Mouse (Mus musculus) kidney, embryonic 14.5 days (tissue): ENCODE measurements at regions not wholly inside any gene's neighbourhood (a gene's known extent, or its start where the extent isn't known, plus 50 kb on each side); places are given as distances from the start of the nearest gene placed in this dataset.

Experiments used
- ATAC-seq: fragments of 200-750 bp; cut with Nextera tagmentation; 2 replicates; pipeline ENCODE4 v1.8.0; 2017; ENCODE audit warnings: moderate number of reproducible peaks, mild to moderate bottlenecking, moderate TSS enrichment, moderate library complexity; ENCODE audit not compliant: low FRiP score, low TSS enrichment
- H3K27ac ChIP-seq: fragments of 300-500 bp; sonication (generic); 2 replicates; pipeline ENCODE4 v1.5.1; 2014; ENCODE audit warnings: low read depth, mild to moderate bottlenecking, low read length, moderate library complexity, mixed read lengths
- H3K27me3 ChIP-seq: fragments of 300-500 bp; sonication (generic); 2 replicates; pipeline ENCODE4 v1.6.1; 2014; ENCODE audit warnings: mild to moderate bottlenecking, low read length; ENCODE audit not compliant: control insufficient read depth, insufficient read depth
- H3K36me3 ChIP-seq: fragments of 300-500 bp; sonication (generic); 2 replicates; pipeline ENCODE4 v1.6.1; 2014; ENCODE audit warnings: low read length, mixed read lengths; ENCODE audit not compliant: control insufficient read depth, insufficient read depth
- H3K4me1 ChIP-seq: fragments of 300-500 bp; sonication (generic); 2 replicates; pipeline ENCODE4 v1.6.1; 2014; ENCODE audit warnings: low read length, mixed read lengths; ENCODE audit not compliant: control insufficient read depth, insufficient read depth
- H3K4me2 ChIP-seq: fragments of 300-500 bp; sonication (generic); replicated peaks from 2 replicates; pipeline ENCODE4 v1.6.1; 2014; ENCODE audit warnings: low read depth, mild to moderate bottlenecking, low read length
- H3K4me3 ChIP-seq: fragments of 300-500 bp; sonication (generic); 2 replicates; pipeline ENCODE4 v1.5.1; 2014; ENCODE audit warnings: mild to moderate bottlenecking, low read length
- H3K9ac ChIP-seq: fragments of 300-500 bp; sonication (generic); 2 replicates; pipeline ENCODE4 v1.6.1; 2014; ENCODE audit warnings: low read depth, mild to moderate bottlenecking, low read length, moderate library complexity
- H3K9me3 ChIP-seq: fragments of 300-500 bp; sonication (generic); 2 replicates; pipeline ENCODE4 v1.6.1; 2016; ENCODE audit warnings: low read length; ENCODE audit not compliant: control insufficient read depth
- WGBS: fragments of 180-500 bp; shearing (Covaris S2); extraction: QIAGEN DNeasy Blood & Tissue Kit; methylation state at CpG from one replicate; pipeline ENCODE4 v1.1.7; 2014; 5-methylcytosine and 5-hydroxymethylcytosine counted together

- Histone ChIP-seq H3K4me1 (no peaks in the 10 kb centered on the region), H3K4me2 (no peak overlapping the region), H3K27ac (no peak overlapping the region), H3K9ac (no peak overlapping the region), H3K27me3 (no peaks in the 10 kb centered on the region), H3K4me3 (no peak overlapping the region), H3K9me3 (no peaks in the 10 kb centered on the region), H3K36me3 (no peaks in the 10 kb centered on the region)
- WGBS: 56% methylated on average over 3 of the region's 3 CpGs
- peak; percentile 82 for ATAC-seq
Observed at GRCm38 (mm10) chr11:66605998-66606397, 80.2 kb upstream of the Shisa6 start.

GRCm38 (mm10) chr11:66606646-66607045 is 80.9 kb upstream of the Shisa6 start:
- H3K27ac ChIP-seq: no peak overlapping the region
- H3K9me3 ChIP-seq: no peaks in the 10 kb centered on the region
- H3K27me3 ChIP-seq: no peaks in the 10 kb centered on the region
- WGBS: 19% methylated on average over 9 of the region's 9 CpGs
- H3K4me1 ChIP-seq: no peaks in the 10 kb centered on the region
- no peaks in the 10 kb centered on the region for H3K36me3 ChIP-seq
- no peak overlapping the region for H3K4me2 ChIP-seq
- H3K4me3 ChIP-seq: no peak overlapping the region
- ATAC-seq: peak; percentile 80
- H3K9ac ChIP-seq: no peak overlapping the region

DNA sequence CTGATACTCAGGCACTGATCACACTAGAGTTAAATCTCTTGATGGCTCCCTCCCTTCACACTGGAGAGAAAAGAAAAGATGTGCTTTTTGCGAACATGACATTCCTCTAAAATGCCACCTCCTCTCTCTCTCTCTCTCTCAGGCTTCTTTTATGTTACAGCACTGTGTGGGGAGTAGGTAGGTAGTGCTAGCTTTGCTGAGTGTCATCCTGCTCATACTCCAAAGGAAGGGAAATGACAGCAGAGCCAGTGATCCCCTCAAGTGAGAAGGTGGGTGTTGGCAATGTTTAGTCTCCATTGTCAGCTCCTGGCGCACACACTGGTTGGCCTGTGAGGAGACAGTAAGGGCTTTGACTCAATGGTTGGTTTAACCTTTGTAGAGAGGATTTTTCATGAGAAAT is 84.0 kb upstream of the Shisa6 start:
- H3K4me1 ChIP-seq: no peaks in the 10 kb centered on the region
- H3K27me3 ChIP-seq: no peaks in the 10 kb centered on the region
- no peak overlapping the region for H3K9ac ChIP-seq
- no peak overlapping the region for H3K4me2 ChIP-seq
- no peak for ATAC-seq
- 92% methylated on average over 2 of the region's 2 CpGs for WGBS
- no peak overlapping the region for H3K4me3 ChIP-seq
- no peaks in the 10 kb centered on the region for H3K36me3 ChIP-seq
- no peak overlapping the region for H3K27ac ChIP-seq
- no peaks in the 10 kb centered on the region for H3K9me3 ChIP-seq

DNA sequence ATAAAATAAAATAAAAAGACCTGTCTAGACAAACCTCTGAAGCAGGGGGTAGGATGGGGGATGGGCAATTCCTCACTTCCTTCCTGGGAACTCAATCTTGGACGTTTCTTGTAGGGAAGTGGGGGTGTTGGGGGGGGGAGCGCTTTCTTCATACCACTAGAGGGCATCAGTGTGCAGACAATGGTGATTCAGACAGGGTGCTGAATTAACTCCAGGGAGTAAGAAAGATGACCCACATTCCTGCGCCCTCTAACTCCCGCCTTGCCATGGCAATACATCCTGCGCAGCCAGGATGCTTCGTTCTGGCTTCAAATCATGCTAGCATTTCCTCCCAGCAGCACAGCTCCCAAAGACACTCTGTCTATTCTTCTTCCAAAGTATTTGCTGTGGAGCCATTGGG is 87.4 kb upstream of the Shisa6 start:
- H3K9ac ChIP-seq: no peak overlapping the region
- H3K4me2 ChIP-seq: no peak overlapping the region
- H3K36me3 ChIP-seq: no peaks in the 10 kb centered on the region
- H3K27ac ChIP-seq: no peak overlapping the region
- peak; percentile 12; the same call in 1 of the 2 replicates for ATAC-seq
- no peak overlapping the region for H3K4me3 ChIP-seq
- no peaks in the 10 kb centered on the region for H3K9me3 ChIP-seq
- WGBS: 17% methylated on average over 6 of the region's 6 CpGs
- no peaks in the 10 kb centered on the region for H3K4me1 ChIP-seq
- H3K27me3 ChIP-seq: no peaks in the 10 kb centered on the region

DNA sequence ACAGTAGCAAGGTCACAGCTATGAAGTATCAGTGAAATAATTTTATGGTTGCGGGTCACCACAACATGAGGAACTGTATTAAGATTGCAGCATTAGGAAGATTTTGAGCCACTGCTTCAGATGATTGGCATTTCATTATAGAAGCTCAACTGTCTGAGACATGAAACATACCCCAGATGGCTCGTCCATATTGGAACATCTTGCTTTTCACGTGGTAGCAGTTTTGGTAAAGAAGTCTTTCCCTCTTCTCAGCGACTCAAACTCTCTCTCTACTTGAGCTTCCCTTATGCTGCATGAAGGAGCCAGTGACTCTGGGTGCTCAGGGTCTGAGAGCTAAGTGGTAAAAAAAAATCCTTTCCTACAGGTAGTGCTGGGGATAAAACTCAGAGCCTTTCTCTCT is 99.7 kb upstream of the Shisa6 start:
- no peaks in the 10 kb centered on the region for H3K4me1 ChIP-seq
- no peak overlapping the region for H3K4me3 ChIP-seq
- no peak overlapping the region for H3K27ac ChIP-seq
- H3K27me3 ChIP-seq: no peaks in the 10 kb centered on the region
- H3K9ac ChIP-seq: no peak overlapping the region
- H3K9me3 ChIP-seq: no peaks in the 10 kb centered on the region
- H3K36me3 ChIP-seq: no peaks in the 10 kb centered on the region
- H3K4me2 ChIP-seq: no peak overlapping the region
- 90% methylated on average over 4 of the region's 4 CpGs for WGBS
- no peak for ATAC-seq

DNA sequence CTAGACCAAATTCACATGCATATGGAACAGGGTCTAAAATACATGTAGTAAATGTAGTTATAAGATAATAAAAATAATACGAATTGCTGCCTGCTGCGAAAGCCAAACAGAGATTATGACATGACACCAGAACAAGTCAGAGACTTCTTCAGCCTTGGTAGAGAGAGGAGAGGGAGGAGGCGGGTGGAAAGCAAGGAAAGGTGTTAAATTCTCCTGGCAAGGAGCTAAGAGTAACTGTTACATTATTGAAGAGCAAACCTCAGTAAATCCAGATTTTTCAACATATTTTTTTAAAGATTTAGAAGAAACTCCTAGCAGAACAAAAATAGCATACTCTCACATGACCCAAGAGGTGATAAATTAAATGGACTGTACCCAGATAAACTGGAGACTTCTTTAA is 131.0 kb upstream of the Shisa6 start:
- Histone ChIP-seq H3K4me1 (no peaks in the 10 kb centered on the region), H3K27me3 (no peaks in the 10 kb centered on the region), H3K4me2 (no peak overlapping the region), H3K27ac (no peak overlapping the region), H3K9me3 (no peaks in the 10 kb centered on the region), H3K9ac (no peak overlapping the region), H3K36me3 (no peaks in the 10 kb centered on the region), H3K4me3 (no peak overlapping the region)
- ATAC-seq: no peak
- 77% methylated on average over 3 of the region's 3 CpGs for WGBS

DNA sequence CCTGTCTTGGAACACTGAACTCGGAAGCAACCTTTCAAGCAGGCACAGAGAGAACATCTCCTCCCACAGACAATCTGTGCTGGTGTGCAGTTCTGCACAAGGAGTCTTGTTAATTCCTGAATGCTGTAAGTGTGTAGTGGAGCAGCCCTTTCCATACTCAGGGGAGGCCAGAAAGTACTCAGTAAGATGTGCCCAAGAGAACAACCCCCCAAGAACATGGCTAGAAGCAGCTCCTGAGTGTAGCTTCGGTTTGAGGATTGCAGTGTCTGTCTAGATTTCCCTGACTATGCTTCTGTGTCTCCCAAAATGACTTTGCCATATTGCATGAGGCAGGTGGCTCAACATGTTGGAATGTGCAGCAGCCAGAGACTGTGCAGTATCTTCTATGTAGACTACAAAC is 148.8 kb upstream of the Shisa6 start:
- Histone ChIP-seq H3K36me3 (no peaks in the 10 kb centered on the region), H3K27me3 (no peaks in the 10 kb centered on the region), H3K9ac (no peak overlapping the region), H3K4me1 (no peaks in the 10 kb centered on the region), H3K9me3 (no peaks in the 10 kb centered on the region), H3K4me3 (no peak overlapping the region), H3K4me2 (no peak overlapping the region), H3K27ac (no peak overlapping the region)
- WGBS: 55% methylated on average over 2 of the region's 2 CpGs
- no peak for ATAC-seq

- WGBS: 61% methylated on average over 4 of the region's 4 CpGs
Observed at GRCm38 (mm10) chr11:66680057-66680621, 154.4 kb upstream of the Shisa6 start.

DNA sequence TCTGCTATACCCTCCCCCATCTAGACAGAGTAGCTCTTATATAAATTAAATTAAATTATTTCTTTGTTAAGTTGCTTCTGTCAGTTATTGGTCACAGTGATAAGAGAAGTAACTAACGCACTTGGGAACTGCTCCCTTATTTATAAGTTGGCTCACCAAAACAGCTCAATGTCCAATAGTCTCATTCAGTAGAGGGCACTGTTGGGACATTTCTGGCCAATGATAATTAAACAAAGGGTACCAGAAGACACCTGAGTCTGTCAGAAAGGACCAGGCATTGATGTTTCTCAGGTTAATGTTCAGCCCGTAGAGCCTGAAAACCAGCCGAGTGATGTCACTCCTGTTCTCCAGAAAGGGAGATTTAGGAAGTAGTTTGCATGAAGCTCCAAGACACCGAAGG is 156.1 kb upstream of the Shisa6 start:
- H3K4me1 ChIP-seq: no peaks in the 10 kb centered on the region
- ATAC-seq: no peak
- H3K4me3 ChIP-seq: no peak overlapping the region
- H3K27ac ChIP-seq: no peak overlapping the region
- 86% methylated on average over 4 of the region's 4 CpGs for WGBS
- H3K9ac ChIP-seq: no peak overlapping the region
- H3K4me2 ChIP-seq: no peak overlapping the region
- H3K9me3 ChIP-seq: no peaks in the 10 kb centered on the region
- no peaks in the 10 kb centered on the region for H3K36me3 ChIP-seq
- no peaks in the 10 kb centered on the region for H3K27me3 ChIP-seq

More at GRCm38 (mm10) chr11:66680057-66680621, 154.4 kb upstream of the Shisa6 start:
- no peak overlapping the region for H3K4me3 ChIP-seq
- H3K27ac ChIP-seq: no peak overlapping the region
- H3K9me3 ChIP-seq: no peaks in the 10 kb centered on the region
- no peaks in the 10 kb centered on the region for H3K27me3 ChIP-seq
- H3K36me3 ChIP-seq: no peaks in the 10 kb centered on the region
- no peak overlapping the region for H3K9ac ChIP-seq
- H3K4me1 ChIP-seq: no peaks in the 10 kb centered on the region
- H3K4me2 ChIP-seq: no peak overlapping the region
- ATAC-seq: no peak
